Mouse (Mus musculus) CH12.LX (cell line): ENCODE results near the gene Ttc17. TPM values are rescaled to one million over a fixed set of nuclear protein-coding genes. Genes with fewer than 3 reads are reported as not detected.
"Not testable (repeated sequence)": the region's sequence is repeated elsewhere in the genome, so short reads cannot be mapped to it uniquely, and the experiment has no call there.

Experiments
- DNase-seq: peaks from one replicate; pipeline ENCODE4 v3.0.0-alpha.2; 2013; ENCODE audit errors: extremely low read depth
- H3K27ac ChIP-seq: 2 replicates; pipeline ENCODE4 v1.5.1; 2012; ENCODE audit warnings: low read depth, mild to moderate bottlenecking, control low read depth, moderate library complexity; ENCODE audit not compliant: insufficient read depth
- H3K27me3 ChIP-seq: replicated peaks from 2 replicates; pipeline ENCODE3; 2012; ENCODE audit warnings: inconsistent platforms
- H3K36me3 ChIP-seq, 2 experiments: replicated peaks in 1 of 2; 2 replicates each; pipeline versions ENCODE3 to v1.6.1; 2012; ENCODE audit warnings: inconsistent platforms in 1 of 2, low read length in 1 of 2, mild to moderate bottlenecking in 1 of 2, mixed read lengths in 1 of 2, moderate library complexity in 1 of 2; ENCODE audit not compliant: control insufficient read depth in 1 of 2, insufficient read depth in 1 of 2
- H3K4me1 ChIP-seq, 2 experiments: 2 replicates each; pipeline ENCODE4 v1.6.1; 2012; ENCODE audit warnings: inconsistent platforms in 1 of 2, moderate library complexity in 1 of 2; ENCODE audit not compliant: insufficient read depth in 2 of 2, control insufficient read depth in 1 of 2
- H3K4me2 ChIP-seq: 2 replicates; pipeline ENCODE4 v1.6.1; 2012; ENCODE audit warnings: low read depth, mild to moderate bottlenecking, control low read depth; ENCODE audit not compliant: poor library complexity, insufficient read depth, severe bottlenecking
- H3K4me3 ChIP-seq, 3 experiments: fragments of 150-350 bp in 1 of 3; sonication (generic) in 1 of 3; replicated peaks in 1 of 3; 2 replicates each; pipeline versions ENCODE3 to v1.5.1; 2011 to 2012; ENCODE audit warnings: low read depth in 2 of 3, low read length in 2 of 3, mild to moderate bottlenecking in 2 of 3, moderate library complexity in 2 of 3, control low read depth in 1 of 3, improper control_type of control experiment in 1 of 3, inconsistent platforms in 1 of 3, mixed read lengths in 1 of 3; ENCODE audit not compliant: poor library complexity in 1 of 3
- H3K79me2 ChIP-seq: replicated peaks from 2 replicates; pipeline ENCODE4 v1.6.1; 2012; ENCODE audit warnings: mild to moderate bottlenecking, moderate library complexity; ENCODE audit not compliant: control insufficient read depth, poor library complexity, insufficient read depth, severe bottlenecking; ENCODE audit errors: extremely low read depth
- H3K9ac ChIP-seq: 2 replicates; pipeline ENCODE4 v1.6.1; 2012; ENCODE audit warnings: low read depth, mild to moderate bottlenecking, control low read depth, moderate library complexity; ENCODE audit not compliant: insufficient read depth
- H3K9me3 ChIP-seq: replicated peaks from 2 replicates; pipeline ENCODE3; 2012; ENCODE audit warnings: low read length, inconsistent platforms, mixed read lengths
- CHD1 ChIP-seq: IDR thresholded peaks from 2 replicates; pipeline ENCODE4 v1.6.1; 2012; ENCODE audit warnings: low read depth, low read length, improper control_type of control experiment, inconsistent platforms
- CHD2 ChIP-seq: IDR thresholded peaks from 2 replicates; pipeline ENCODE4 v1.6.1; 2011; ENCODE audit warnings: low read length, improper control_type of control experiment
- E2F4 ChIP-seq: IDR thresholded peaks from 2 replicates; pipeline ENCODE4 v1.6.1; 2011; ENCODE audit warnings: low read depth, low read length, improper control_type of control experiment; ENCODE audit not compliant: insufficient replicate concordance
- ELF1 ChIP-seq: IDR thresholded peaks from 2 replicates; pipeline ENCODE4 v1.6.1; 2014; ENCODE audit warnings: low read depth, mild to moderate bottlenecking, inconsistent platforms, low read length, improper control_type of control experiment
- EP300 ChIP-seq: IDR thresholded peaks from 2 replicates; pipeline ENCODE4 v1.6.1; 2011; ENCODE audit warnings: low read length, improper control_type of control experiment
- JUND ChIP-seq: conservative IDR thresholded peaks from 2 replicates; pipeline ENCODE4 v1.6.1; 2011; ENCODE audit warnings: low read depth, low read length, improper control_type of control experiment
- MAX ChIP-seq: IDR thresholded peaks from 2 replicates; pipeline ENCODE4 v1.6.1; 2011; ENCODE audit warnings: low read length, improper control_type of control experiment
- MXI1 ChIP-seq: IDR thresholded peaks from 2 replicates; pipeline ENCODE4 v1.6.1; 2011; ENCODE audit warnings: mild to moderate bottlenecking, low read depth, low read length, improper control_type of control experiment
- MYC ChIP-seq: IDR thresholded peaks from 2 replicates; pipeline ENCODE4 v1.6.1; 2011; ENCODE audit warnings: low read depth, mild to moderate bottlenecking, improper control_type of control experiment, low read length
- NELFE ChIP-seq: IDR thresholded peaks from 2 replicates; pipeline ENCODE4 v1.6.1; 2011; ENCODE audit warnings: low read depth, low read length, improper control_type of control experiment
- NRF1 ChIP-seq: IDR thresholded peaks from 2 replicates; pipeline ENCODE4 v1.6.1; 2014; ENCODE audit warnings: low read depth, mild to moderate bottlenecking, inconsistent platforms, low read length, improper control_type of control experiment, moderate library complexity
- POLR2A ChIP-seq: IDR thresholded peaks from 2 replicates; pipeline ENCODE4 v1.6.1; 2011; ENCODE audit warnings: low read depth, mild to moderate bottlenecking, improper control_type of control experiment, low read length
- POLR2AphosphoS2 ChIP-seq: IDR thresholded peaks from 2 replicates; pipeline ENCODE4 v1.6.1; 2011; ENCODE audit warnings: low read depth, low read length, improper control_type of control experiment
- RCOR1 ChIP-seq: conservative IDR thresholded peaks from 2 replicates; pipeline ENCODE4 v1.6.1; 2012; ENCODE audit warnings: low read depth, mild to moderate bottlenecking, inconsistent platforms, low read length, improper control_type of control experiment
- SIN3A ChIP-seq: IDR thresholded peaks from 2 replicates; pipeline ENCODE4 v1.6.1; 2012; ENCODE audit warnings: low read length, improper control_type of control experiment, inconsistent platforms
- TBP ChIP-seq: conservative IDR thresholded peaks from 2 replicates; pipeline ENCODE4 v1.6.1; 2011; ENCODE audit warnings: low read depth, low read length, improper control_type of control experiment
- TCF12 ChIP-seq: IDR thresholded peaks from 2 replicates; pipeline ENCODE4 v1.6.1; 2014; ENCODE audit warnings: low read depth, mild to moderate bottlenecking, inconsistent platforms, low read length, improper control_type of control experiment
- UBTF ChIP-seq: IDR thresholded peaks from 2 replicates; pipeline ENCODE4 v1.6.1; 2012; ENCODE audit warnings: low read depth, mild to moderate bottlenecking, inconsistent platforms, low read length, improper control_type of control experiment, moderate library complexity
- ZC3H11A ChIP-seq: IDR thresholded peaks from 2 replicates; pipeline ENCODE4 v1.6.1; 2012; ENCODE audit warnings: low read depth, mild to moderate bottlenecking, inconsistent platforms, low read length, improper control_type of control experiment
- dilution Hi-C: fragments of 300-500 bp; cut with MboI; formaldehyde crosslinking; loops from 2 replicates; pipeline ENCODE4 v1.14.3; 2020; ENCODE audit warnings: low sequenced_read_pairs; ENCODE audit not compliant: extremely low pct_unique_long_range_greater_than_20kb, extremely low pct_ligation_motif_present
- in situ Hi-C: fragments of 300-500 bp; cut with MboI; formaldehyde crosslinking; loops from 3 replicates; pipeline ENCODE4 v1.14.3; 2019; ENCODE audit warnings: low sequenced_read_pairs, low pct_ligation_motif_present, low pct_unique_long_range_greater_than_20kb, mixed read lengths
- polyA plus RNA-seq: library from polyadenylated mRNA; unstranded; fragments of >175 nt; gene quantifications from 2 replicates; pipeline ENCODE4 v1.2.1, GENCODE M21; 2012; ENCODE audit warnings: low read depth; ENCODE audit not compliant: insufficient read length
- total RNA-seq, 2 experiments: library from RNA; depleted of rRNA; stranded (reverse); fragments of 300-350 nt in 1 of 2; fragments of >200 nt in 1 of 2; gene quantifications; 2 replicates each; pipeline ENCODE4 v1.2.3; 2012 to 2014

Ttc17 gene
- total and polyA plus RNA-seq, 3 experiments = 13.2 to 17.9 (median 13.8) TPM

- Histone ChIP-seq H3K27ac (no peak overlapping the region), H3K4me3 (no peak overlapping the region), H3K9me3 (no peaks in the 10 kb centered on the region), H3K27me3 (no peaks in the 10 kb centered on the region), H3K4me1 (peaks cover 2 to 10% of the 10 kb centered on the region in 2 experiments; a peak in 2 of 4 replicates), H3K36me3 (peaks cover 2 to 38% of the 10 kb centered on the region in 2 experiments), H3K9ac (no peak overlapping the region), H3K79me2 (no peaks in the 10 kb centered on the region), H3K4me2 (no peak overlapping the region)
- in situ Hi-C loops (no loop called here), dilution Hi-C loops (no loop called here)
- no peak for TF ChIP-seq MXI1
- no peak for TF ChIP-seq SIN3A
- no peak for TF ChIP-seq ELF1
- DNase-seq = no peak
Observed at GRCm38 (mm10) chr2:94389000-94389399, 17.5 kb downstream of the Ttc17 start.

GRCm38 (mm10) chr2:94387846-94388245 lies 18.6 kb downstream of the Ttc17 start:
- dilution Hi-C loops (no loop called here), in situ Hi-C loops (no loop called here)
- Histone ChIP-seq H3K27ac (no peak overlapping the region), H3K9me3 (no peaks in the 10 kb centered on the region), H3K4me2 (no peak overlapping the region), H3K4me1 (peaks cover 2 to 10% of the 10 kb centered on the region in 2 experiments; a peak in 2 of 4 replicates), H3K79me2 (no peaks in the 10 kb centered on the region), H3K27me3 (no peaks in the 10 kb centered on the region), H3K36me3 (peaks cover 2 to 42% of the 10 kb centered on the region in 2 experiments), H3K4me3 (no peak overlapping the region), H3K9ac (no peak overlapping the region)
- TF ChIP-seq ELF1 = no peak
- no peak for TF ChIP-seq RCOR1
- no peak for TF ChIP-seq MAX
- no peak for TF ChIP-seq TBP
- no peak for DNase-seq

- H3K27me3 ChIP-seq, dilution Hi-C loops, H3K79me2 ChIP-seq, in situ Hi-C loops, H3K4me3 ChIP-seq, H3K27ac ChIP-seq, H3K9ac ChIP-seq, DNase-seq, H3K9me3 ChIP-seq, H3K4me1 ChIP-seq, H3K4me2 ChIP-seq: not testable (repeated sequence)
- peaks cover 8 to 39% of the 10 kb centered on the region in 2 experiments for H3K36me3 ChIP-seq
Observed at GRCm38 (mm10) chr2:94384483-94384882, 22.0 kb downstream of the Ttc17 start.

- Histone ChIP-seq H3K4me2 (no peak overlapping the region), H3K27me3 (no peaks in the 10 kb centered on the region), H3K4me3 (no peak overlapping the region), H3K9me3 (no peaks in the 10 kb centered on the region), H3K79me2 (no peaks in the 10 kb centered on the region), H3K27ac (no peak overlapping the region), H3K4me1 (no peaks in the 10 kb centered on the region), H3K36me3 (peaks cover 15 to 56% of the 10 kb centered on the region in 2 experiments), H3K9ac (no peak overlapping the region)
- in situ Hi-C loops = no loop called here
- DNase-seq = no peak
- dilution Hi-C loops = no loop called here
- TF ChIP-seq POLR2AphosphoS2 = no peak
- no peak for TF ChIP-seq ZC3H11A
- TF ChIP-seq MAX = no peak
- TF ChIP-seq POLR2A = no peak
- no peak for TF ChIP-seq EP300
- TF ChIP-seq MYC = no peak
- no peak for TF ChIP-seq SIN3A
- TF ChIP-seq NELFE = no peak
- no peak for TF ChIP-seq E2F4
- no peak for TF ChIP-seq NRF1
- TF ChIP-seq CHD2 = no peak
- no peak for TF ChIP-seq CHD1
- TF ChIP-seq MXI1 = no peak
- TF ChIP-seq TCF12 = no peak
- TF ChIP-seq UBTF = no peak
- no peak for TF ChIP-seq JUND
Observed at GRCm38 (mm10) chr2:94381057-94381647, 25.3 kb downstream of the Ttc17 start.
